Mouse (Mus musculus): ENCODE measurements around the gene Rps18. TPM values are rescaled to one million over a fixed set of nuclear protein-coding genes. Genes with fewer than 3 reads are reported as not detected.
"Not testable (repeated sequence)": the region's sequence is repeated elsewhere in the genome, so short reads cannot be mapped to it uniquely, and the experiment has no call there.

Gene Rps18
- total RNA-seq, 1 experiment from 2014 or later, result 1,150 TPM

GRCm38 (mm10) chr17:33952879-33953278 is 2.9 kb downstream of the Rps18 start:
- no peak for ATAC-seq (replicated peaks in 1 of 2; ENCODE audit: insufficient read depth in 1 of 2, low FRiP score in 2 of 2, low TSS enrichment in 1 of 2, low read depth in 1 of 2, poor library complexity in 2 of 2, severe bottlenecking in 2 of 2)

GRCm38 (mm10) chr17:33952015-33952414 is 3.8 kb downstream of the Rps18 start:
- not testable (repeated sequence) for ATAC-seq (replicated peaks in 1 of 2; ENCODE audit: insufficient read depth in 1 of 2, low FRiP score in 2 of 2, low TSS enrichment in 1 of 2, low read depth in 1 of 2, poor library complexity in 2 of 2, severe bottlenecking in 2 of 2)

GRCm38 (mm10) chr17:33951021-33951946 is 4.5 kb downstream of the Rps18 start, which contains the start of gene B3galt4:
B3galt4 (minus strand) TSS chr17:33951488.
- ATAC-seq (replicated peaks in 1 of 2; ENCODE audit: insufficient read depth in 1 of 2, low FRiP score in 2 of 2, low TSS enrichment in 1 of 2, low read depth in 1 of 2, poor library complexity in 2 of 2, severe bottlenecking in 2 of 2), result peak; percentile 35 to 55

- no peak for ATAC-seq (replicated peaks in 1 of 2; ENCODE audit: insufficient read depth in 1 of 2, low FRiP score in 2 of 2, low TSS enrichment in 1 of 2, low read depth in 1 of 2, poor library complexity in 2 of 2, severe bottlenecking in 2 of 2)
Observed at GRCm38 (mm10) chr17:33950131-33950625, 5.6 kb downstream of the Rps18 start.

GRCm38 (mm10) chr17:33948905-33949537 is 6.8 kb downstream of the Rps18 start:
- no peak for ATAC-seq (replicated peaks in 1 of 2; ENCODE audit: insufficient read depth in 1 of 2, low FRiP score in 2 of 2, low TSS enrichment in 1 of 2, low read depth in 1 of 2, poor library complexity in 2 of 2, severe bottlenecking in 2 of 2)

- ATAC-seq (replicated peaks in 1 of 2; ENCODE audit: insufficient read depth in 1 of 2, low FRiP score in 2 of 2, low TSS enrichment in 1 of 2, low read depth in 1 of 2, poor library complexity in 2 of 2, severe bottlenecking in 2 of 2), result no peak
Observed at GRCm38 (mm10) chr17:33948090-33948904, 7.5 kb downstream of the Rps18 start.

GRCm38 (mm10) chr17:33947430-33948089 is 8.2 kb downstream of the Rps18 start:
- ATAC-seq (replicated peaks in 1 of 2; ENCODE audit: insufficient read depth in 1 of 2, low FRiP score in 2 of 2, low TSS enrichment in 1 of 2, low read depth in 1 of 2, poor library complexity in 2 of 2, severe bottlenecking in 2 of 2), result peak; percentile 54

GRCm38 (mm10) chr17:33943454-33943853 is 12.3 kb downstream of the Rps18 start:
- ATAC-seq (replicated peaks in 1 of 2; ENCODE audit: insufficient read depth in 1 of 2, low FRiP score in 2 of 2, low TSS enrichment in 1 of 2, low read depth in 1 of 2, poor library complexity in 2 of 2, severe bottlenecking in 2 of 2), result no peak

- no peak for ATAC-seq (replicated peaks in 1 of 2; ENCODE audit: insufficient read depth in 1 of 2, low FRiP score in 2 of 2, low TSS enrichment in 1 of 2, low read depth in 1 of 2, poor library complexity in 2 of 2, severe bottlenecking in 2 of 2)
Observed at GRCm38 (mm10) chr17:33941381-33941780, 14.4 kb downstream of the Rps18 start.

GRCm38 (mm10) chr17:33940981-33941380 is 14.8 kb downstream of the Rps18 start:
- peak in 1 of 2 experiments; percentile 23; a peak in 1 of 4 replicates for ATAC-seq (replicated peaks in 1 of 2; ENCODE audit: insufficient read depth in 1 of 2, low FRiP score in 2 of 2, low TSS enrichment in 1 of 2, low read depth in 1 of 2, poor library complexity in 2 of 2, severe bottlenecking in 2 of 2)

GRCm38 (mm10) chr17:33940206-33940805 is 15.5 kb downstream of the Rps18 start, which contains the start of the genes Pfdn6 and Wdr46:
Pfdn6 (minus strand) TSS chr17:33940343.
Wdr46 (plus strand) TSS chr17:33940660.
- peak; percentile 87 to 88 for ATAC-seq (replicated peaks in 1 of 2; ENCODE audit: insufficient read depth in 1 of 2, low FRiP score in 2 of 2, low TSS enrichment in 1 of 2, low read depth in 1 of 2, poor library complexity in 2 of 2, severe bottlenecking in 2 of 2)

GRCm38 (mm10) chr17:33938783-33939182 is 17.0 kb downstream of the Rps18 start:
- no peak for ATAC-seq (replicated peaks in 1 of 2; ENCODE audit: insufficient read depth in 1 of 2, low FRiP score in 2 of 2, low TSS enrichment in 1 of 2, low read depth in 1 of 2, poor library complexity in 2 of 2, severe bottlenecking in 2 of 2)

GRCm38 (mm10) chr17:33936993-33937392 is 18.8 kb downstream of the Rps18 start:
- no peak for ATAC-seq (replicated peaks in 1 of 2; ENCODE audit: insufficient read depth in 1 of 2, low FRiP score in 2 of 2, low TSS enrichment in 1 of 2, low read depth in 1 of 2, poor library complexity in 2 of 2, severe bottlenecking in 2 of 2)

- no peak for ATAC-seq (replicated peaks in 1 of 2; ENCODE audit: insufficient read depth in 1 of 2, low FRiP score in 2 of 2, low TSS enrichment in 1 of 2, low read depth in 1 of 2, poor library complexity in 2 of 2, severe bottlenecking in 2 of 2)
Observed at GRCm38 (mm10) chr17:33935422-33936055, 20.3 kb downstream of the Rps18 start.

- no peak for ATAC-seq (replicated peaks in 1 of 2; ENCODE audit: insufficient read depth in 1 of 2, low FRiP score in 2 of 2, low TSS enrichment in 1 of 2, low read depth in 1 of 2, poor library complexity in 2 of 2, severe bottlenecking in 2 of 2)
Observed at GRCm38 (mm10) chr17:33932970-33933369, 22.8 kb downstream of the Rps18 start.

- no peak for ATAC-seq (replicated peaks in 1 of 2; ENCODE audit: insufficient read depth in 1 of 2, low FRiP score in 2 of 2, low TSS enrichment in 1 of 2, low read depth in 1 of 2, poor library complexity in 2 of 2, severe bottlenecking in 2 of 2)
Observed at GRCm38 (mm10) chr17:33932448-33932847, 23.4 kb downstream of the Rps18 start.
